Mouse (Mus musculus): ENCODE data around the gene Ttll3.

Ttll3 gene

DNA sequence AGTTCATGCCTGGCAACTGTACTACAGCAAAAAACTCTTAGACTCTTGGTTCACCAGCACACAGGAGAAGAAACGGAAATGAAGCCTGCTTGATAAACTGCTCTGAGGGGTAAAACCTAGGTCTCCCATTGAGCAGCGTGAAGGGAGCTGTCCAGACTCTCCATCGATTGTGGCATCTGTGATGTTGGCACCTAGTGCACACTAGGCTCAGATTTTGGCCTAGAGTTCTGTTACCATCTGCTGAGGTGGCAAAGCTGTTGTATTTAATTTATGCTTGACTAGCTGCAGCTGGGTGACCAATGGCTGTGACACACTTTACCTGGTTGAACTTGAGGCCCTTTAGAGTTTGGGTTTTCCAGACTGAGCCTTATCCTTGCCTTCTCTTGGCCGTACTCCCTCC, 58.6 kb downstream of the Ttll3 start:
- no peak for DNase-seq (ENCODE audit: extremely low spot score, low read depth, low spot score)

GRCm38 (mm10) chr6:113451839-113452238, 62.8 kb downstream of the Ttll3 start:
- no peak for DNase-seq (ENCODE audit: extremely low spot score, low read depth, low spot score)

GRCm38 (mm10) chr6:113455007-113455406, 65.9 kb downstream of the Ttll3 start:
- DNase-seq (ENCODE audit: extremely low spot score, low read depth, low spot score) = no peak

DNA sequence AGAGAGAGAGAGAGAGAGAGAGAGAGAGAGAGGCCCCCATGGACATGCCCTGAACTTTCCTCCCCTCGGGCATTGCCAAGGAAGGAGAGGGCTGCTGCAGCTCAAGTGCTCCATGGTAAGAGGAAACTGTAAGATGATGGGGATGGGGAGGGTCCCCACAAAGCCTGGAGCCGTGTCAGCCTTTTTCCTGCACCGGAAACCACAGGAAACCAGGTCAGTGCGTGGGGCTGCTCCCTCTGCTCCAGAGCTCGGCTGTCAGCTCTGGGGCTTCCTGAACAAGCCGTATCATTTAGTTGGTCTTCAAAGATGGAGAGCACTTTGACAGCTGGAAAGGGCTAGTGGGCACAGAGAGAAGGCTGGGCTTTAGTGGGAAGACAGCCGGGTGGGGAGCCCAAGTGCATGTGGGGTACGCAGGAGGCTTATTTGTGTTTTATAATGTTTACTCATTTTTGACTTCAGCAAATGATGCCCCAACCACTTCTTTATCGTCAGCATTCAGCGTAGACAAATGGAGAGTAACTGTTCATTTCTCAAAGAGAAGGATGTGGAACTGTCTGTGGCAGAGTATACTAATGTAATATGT, 69.0 kb downstream of the Ttll3 start, which contains the start of gene Il17re:
Gene Il17re, plus strand, starts transcription at position 533 of the 583 bp plus-strand sequence.
- no peak for DNase-seq (ENCODE audit: extremely low spot score, low read depth, low spot score)

DNA sequence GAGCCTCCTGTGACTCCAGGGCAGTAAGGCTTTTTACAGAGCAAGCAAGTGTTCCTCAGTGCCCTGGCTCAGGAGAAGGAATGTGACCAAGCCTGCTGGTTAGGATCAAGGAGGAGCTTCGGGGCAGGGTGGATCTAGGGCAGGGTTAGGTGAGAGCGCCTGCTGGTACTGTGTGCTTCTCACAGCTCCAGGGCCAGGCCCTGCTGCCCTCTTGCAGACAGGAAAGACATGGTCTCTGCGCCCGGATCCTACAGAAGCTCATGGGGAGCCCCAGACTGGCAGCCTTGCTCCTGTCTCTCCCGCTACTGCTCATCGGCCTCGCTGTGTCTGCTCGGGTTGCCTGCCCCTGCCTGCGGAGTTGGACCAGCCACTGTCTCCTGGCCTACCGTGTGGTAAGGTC, 69.6 kb downstream of the Ttll3 start:
- DNase-seq (ENCODE audit: extremely low spot score, low read depth, low spot score) = no peak

DNA sequence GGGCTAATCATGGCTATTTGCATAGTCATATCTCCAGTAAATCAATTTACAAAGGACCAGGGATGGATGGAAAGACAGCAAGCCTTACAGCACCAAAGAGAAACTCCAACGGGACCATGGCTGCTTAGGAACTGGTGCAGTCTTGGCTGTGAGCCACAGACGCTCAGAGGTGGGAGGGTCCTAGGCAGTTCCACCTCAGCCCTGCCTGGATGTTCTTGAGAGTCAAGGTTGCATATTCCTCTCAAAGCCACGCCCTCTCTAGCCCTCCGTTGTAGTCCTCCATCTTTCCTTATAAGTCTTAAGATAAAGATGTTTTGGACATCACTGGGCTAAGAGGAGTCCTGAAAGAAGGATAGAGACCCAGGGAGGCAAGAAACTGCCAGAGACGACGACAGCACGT, 75.0 kb downstream of the Ttll3 start:
- no peak for DNase-seq (ENCODE audit: extremely low spot score, low read depth, low spot score)

All from hindlimb bud, embryonic 11.5 days (tissue).